Mouse (Mus musculus): ENCODE results near the gene St3gal4. TPM values are rescaled to one million over a fixed set of nuclear protein-coding genes. Genes with fewer than 3 reads are reported as not detected.

The St3gal4 gene
- polyA plus RNA-seq, 1 experiment from 2014 or later: 53.6 TPM

DNA sequence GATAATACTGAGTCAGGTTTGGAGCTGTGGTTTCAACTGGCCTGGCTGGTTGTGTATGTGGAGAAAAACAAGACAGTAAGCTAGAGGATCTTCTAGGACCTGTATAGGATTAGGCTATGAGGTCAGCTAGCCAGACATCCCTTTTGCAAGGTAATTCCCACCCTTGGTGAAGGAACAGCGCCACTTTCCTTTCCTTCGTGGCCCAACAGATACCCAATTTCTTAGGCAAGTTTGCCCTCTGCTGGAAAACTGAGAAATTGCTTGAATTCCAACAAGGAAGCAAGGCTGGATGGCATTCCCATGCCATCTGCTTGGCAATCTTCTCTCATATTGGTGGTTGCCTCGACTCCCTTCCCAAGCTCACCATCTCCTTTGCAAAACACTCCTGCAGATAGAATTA, 99.7 kb downstream of the St3gal4 start:
- ChIA-PET POLR2A (interaction anchor here (0.7 kb wide), 1 partner anchor 1762 kb away, joined by 3 read pairs; no protein-coding TSS in a partner anchor), CTCF (interaction anchor here (0.7 to 2.8 kb wide), 13 partner anchors 8 to 530 kb away, joined by 3 to 12 read pairs (median 5); no protein-coding TSS in a partner anchor)
- DNase-seq (ENCODE audit: low read depth, low spot score): no peak
- in situ Hi-C loops (cut with MboI; ENCODE audit: low pct_unique_long_range_greater_than_20kb): loop anchor here (5.0 to 25.0 kb wide), 7 partner anchors 37 to 1755 kb away; no protein-coding TSS in a partner anchor
- peak; percentile 91 for TF ChIP-seq CTCF (IDR thresholded peaks at IDR 0.05)
- ATAC-seq: no peak
- no peaks in the 10 kb centered on the region for H3K27me3 ChIP-seq

DNA sequence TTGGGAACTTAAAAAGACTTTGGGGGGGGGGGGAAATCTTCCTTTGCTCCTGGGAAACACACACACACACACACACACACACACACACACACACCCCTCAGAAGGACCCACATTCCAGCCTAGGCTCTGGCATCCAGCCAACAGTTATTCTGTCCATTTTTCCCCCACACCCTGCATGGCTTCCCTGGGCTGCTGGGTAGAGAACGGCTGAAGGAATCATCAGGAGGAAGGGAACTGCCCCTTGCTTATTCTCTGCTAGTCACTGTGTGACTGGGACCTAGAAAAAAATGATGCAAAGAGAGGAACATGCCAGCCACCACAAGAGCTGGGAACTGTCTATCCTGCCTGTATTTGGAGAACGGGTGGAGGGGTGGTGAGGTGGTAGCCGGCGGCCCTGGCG, 101.0 kb downstream of the St3gal4 start:
- ATAC-seq (no peak), DNase-seq (ENCODE audit: low read depth, low spot score) (no peak)
- ChIA-PET POLR2A (no interaction called here), CTCF (interaction anchor here (1.0 to 2.8 kb wide), 11 partner anchors 10 to 529 kb away, joined by 3 to 12 read pairs (median 4); no protein-coding TSS in a partner anchor)
- no peaks in the 10 kb centered on the region for H3K27me3 ChIP-seq
- in situ Hi-C loops (cut with MboI; ENCODE audit: low pct_unique_long_range_greater_than_20kb): loop anchor here (5.0 to 25.0 kb wide), 7 partner anchors 36 to 1753 kb away; no protein-coding TSS in a partner anchor
- no peak for TF ChIP-seq CTCF (IDR thresholded peaks at IDR 0.05)

GRCm38 (mm10) chr9:35017563-35017962, 101.5 kb downstream of the St3gal4 start:
- no peaks in the 10 kb centered on the region for H3K27me3 ChIP-seq
- no peak for TF ChIP-seq CTCF (IDR thresholded peaks at IDR 0.05)
- DNase-seq (ENCODE audit: low read depth, low spot score) (no peak), ATAC-seq (no peak)
- ChIA-PET POLR2A (no interaction called here), CTCF (interaction anchor here (0.7 to 3.9 kb wide), 9 partner anchors 10 to 351 kb away, joined by 3 to 21 read pairs (median 4); no protein-coding TSS in a partner anchor)
- in situ Hi-C loops (cut with MboI; ENCODE audit: low pct_unique_long_range_greater_than_20kb): loop anchor here (5.0 to 25.0 kb wide), 7 partner anchors 35 to 1753 kb away; no protein-coding TSS in a partner anchor

DNA sequence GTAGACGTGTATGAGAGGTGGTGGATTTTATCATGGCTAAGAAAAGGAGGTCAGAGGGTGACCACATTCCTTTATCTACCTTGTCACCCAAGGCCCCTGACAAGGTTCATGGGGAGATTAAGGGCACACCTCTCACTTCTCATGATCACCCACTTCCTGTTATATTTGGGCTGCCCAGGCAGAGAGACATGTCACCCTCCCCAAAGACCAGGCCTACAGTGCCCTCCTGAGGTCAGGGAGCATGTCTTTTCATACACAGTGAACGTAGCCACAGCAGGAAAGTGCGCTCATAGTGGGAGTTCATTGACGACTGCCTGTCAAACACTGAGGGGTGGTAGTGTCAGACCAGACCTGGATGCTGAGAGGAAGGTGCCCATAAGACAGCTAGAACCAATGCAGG, 102.3 kb downstream of the St3gal4 start:
- peak; percentile 24 for ATAC-seq
- POLR2A ChIA-PET: no interaction called here
- TF ChIP-seq CTCF (IDR thresholded peaks at IDR 0.05): peak; percentile 86
- in situ Hi-C loops (cut with MboI; ENCODE audit: low pct_unique_long_range_greater_than_20kb): loop anchor here (5.0 to 25.0 kb wide), 7 partner anchors 34 to 1752 kb away; no protein-coding TSS in a partner anchor
- CTCF ChIA-PET: interaction anchor here (0.7 to 3.9 kb wide), 6 partner anchors 20 to 350 kb away, joined by 3 to 21 read pairs (median 4); no protein-coding TSS in a partner anchor
- H3K27me3 ChIP-seq: no peaks in the 10 kb centered on the region
- DNase-seq (ENCODE audit: low read depth, low spot score): no peak

DNA sequence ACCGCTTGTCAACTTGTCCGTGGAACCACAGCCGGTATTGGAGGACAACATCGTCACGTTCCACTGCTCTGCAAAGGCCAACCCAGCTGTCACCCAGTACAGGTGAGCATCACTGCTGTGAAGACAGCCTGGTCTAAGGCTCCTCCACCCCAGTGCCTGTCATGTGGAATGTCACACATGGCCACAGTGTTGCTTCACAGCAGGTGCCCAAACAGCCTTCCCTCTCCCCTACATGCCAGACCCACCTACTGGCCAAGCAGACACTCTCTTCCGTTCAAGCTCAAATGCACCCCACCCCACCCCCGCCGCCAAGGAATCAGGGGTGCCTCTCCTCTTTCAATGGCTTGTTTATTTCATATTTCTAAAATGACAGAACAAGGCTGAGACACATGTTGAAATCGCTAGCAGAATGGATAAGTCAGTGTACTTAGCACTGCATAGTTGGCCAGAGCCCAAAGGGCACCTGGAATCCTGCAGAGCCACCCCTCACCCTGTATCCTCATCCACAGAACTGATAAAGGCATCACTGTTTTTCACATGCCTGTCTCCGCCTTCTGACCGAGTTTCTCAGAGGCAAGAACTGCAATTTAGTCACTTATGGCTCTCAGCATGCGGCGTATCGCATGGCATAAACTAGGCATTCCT, 111.2 kb downstream of the St3gal4 start:
- in situ Hi-C loops (cut with MboI; ENCODE audit: low pct_unique_long_range_greater_than_20kb): loop anchor here (25.0 kb wide), 1 partner anchor 1146 kb away; no protein-coding TSS in a partner anchor
- ATAC-seq: no peak
- TF ChIP-seq CTCF (IDR thresholded peaks at IDR 0.05): no peak
- CTCF ChIA-PET: interaction anchor here (1.8 kb wide), 1 partner anchor 24 kb away, joined by 13 read pairs; no protein-coding TSS in a partner anchor
- no peak for DNase-seq (ENCODE audit: low read depth, low spot score)
- POLR2A ChIA-PET: no interaction called here
- no peaks in the 10 kb centered on the region for H3K27me3 ChIP-seq

DNA sequence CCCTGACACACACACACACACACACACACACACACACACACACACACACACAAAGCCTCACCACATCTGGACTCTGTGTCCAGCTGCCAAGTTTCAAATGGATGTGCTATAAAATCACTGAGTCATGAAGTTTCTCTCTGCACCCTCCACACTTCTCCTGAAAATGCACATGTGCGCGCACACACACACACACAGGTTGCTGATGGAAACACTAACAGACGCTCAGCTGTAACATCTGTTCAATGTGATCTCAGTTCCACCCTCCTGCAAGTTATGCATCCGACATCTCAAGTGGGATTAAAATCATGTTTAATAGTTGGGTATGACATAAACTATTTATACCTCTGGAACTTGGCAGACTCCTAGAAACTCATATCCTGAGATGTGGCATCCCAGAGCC, 115.0 kb downstream of the St3gal4 start:
- ATAC-seq: no peak
- no peak for TF ChIP-seq CTCF (IDR thresholded peaks at IDR 0.05)
- ChIA-PET POLR2A (no interaction called here), CTCF (no interaction called here)
- no peak for DNase-seq (ENCODE audit: low read depth, low spot score)
- in situ Hi-C loops (cut with MboI; ENCODE audit: low pct_unique_long_range_greater_than_20kb): loop anchor here (25.0 kb wide), 1 partner anchor 1142 kb away; no protein-coding TSS in a partner anchor
- no peaks in the 10 kb centered on the region for H3K27me3 ChIP-seq

- in situ Hi-C loops (cut with MboI; ENCODE audit: low pct_unique_long_range_greater_than_20kb): no loop called here
- DNase-seq (ENCODE audit: low read depth, low spot score) (no peak), ATAC-seq (no peak)
- no peaks in the 10 kb centered on the region for H3K27me3 ChIP-seq
- ChIA-PET POLR2A (interaction anchor here (1.4 kb wide), 1 partner anchor 12 kb away, joined by 4 read pairs; no protein-coding TSS in a partner anchor), CTCF (interaction anchor here (1.4 to 1.8 kb wide), 5 partner anchors 12 to 31 kb away, joined by 3 to 6 read pairs (median 4); no protein-coding TSS in a partner anchor)
- TF ChIP-seq CTCF (IDR thresholded peaks at IDR 0.05): no peak
These were observed 120.9 kb downstream of the St3gal4 start for GRCm38 (mm10) chr9:34997880-34998865.

Other genes starting within 250 kb of the St3gal4 start
- 58.1 TPM for gene Dcps, start 56.8 kb upstream of the St3gal4 start, polyA plus RNA-seq (2021)
- gene Srpr, start 80.9 kb upstream of the St3gal4 start, polyA plus RNA-seq (2021): 100 TPM
- gene Tirap, start 81.0 kb upstream of the St3gal4 start, polyA plus RNA-seq (2021): 11.0 TPM
- gene Foxred1, start 91.8 kb upstream of the St3gal4 start, polyA plus RNA-seq (2021): 38.8 TPM
- 30.5 TPM for gene Fam118b, start 148.5 kb upstream of the St3gal4 start, polyA plus RNA-seq (2021)
- 25.6 TPM for gene Rpusd4, start 148.6 kb upstream of the St3gal4 start, polyA plus RNA-seq (2021)